Mouse (Mus musculus) MEL (cell line): ENCODE measurements at regions not wholly inside any gene's neighbourhood (a gene's known extent, or its start where the extent isn't known, plus 50 kb on each side); places are given as distances from the start of the nearest gene placed in this dataset.

Experiments used
- CHD2 ChIP-seq: IDR thresholded peaks from 2 replicates; pipeline ENCODE4 v1.6.1; 2011; ENCODE audit warnings: low read length, improper control_type of control experiment
- CTCF ChIP-seq, 3 experiments: IDR thresholded peaks in 2 of 3; conservative IDR thresholded peaks in 1 of 3; 2 replicates each; pipeline ENCODE4 v1.5.1; 2011 to 2012; ENCODE audit warnings: low read length in 3 of 3, low read depth in 2 of 3, mild to moderate bottlenecking in 2 of 3, improper control_type of control experiment in 1 of 3, inconsistent platforms in 1 of 3, mixed read lengths in 1 of 3, moderate library complexity in 1 of 3; ENCODE audit not compliant: control insufficient read depth in 1 of 3, insufficient read depth in 1 of 3, poor library complexity in 1 of 3, severe bottlenecking in 1 of 3
- MAFK ChIP-seq: IDR thresholded peaks from 2 replicates; pipeline ENCODE4 v1.6.1; 2011; ENCODE audit warnings: low read depth, mild to moderate bottlenecking, low read length, improper control_type of control experiment, borderline replicate concordance

DNA sequence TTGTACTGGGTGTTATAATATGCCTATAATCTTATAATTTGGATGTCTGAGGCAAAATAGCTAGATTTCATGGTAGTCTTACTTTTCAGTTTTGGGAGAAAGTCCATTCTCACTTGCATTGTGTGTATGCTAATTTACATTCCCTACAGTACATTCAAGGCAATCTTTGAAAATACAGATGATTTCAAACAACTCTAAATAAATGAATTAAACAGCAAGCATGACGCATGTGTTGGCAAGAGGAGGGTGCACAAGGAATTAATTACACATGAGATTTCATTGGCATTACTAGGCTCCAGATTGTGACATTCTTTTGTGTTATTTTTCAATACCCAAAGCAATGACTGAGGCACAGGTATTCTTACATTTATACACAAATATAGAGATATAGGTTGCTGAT is 495.2 kb upstream of the Cypt12 start:
- TF ChIP-seq CTCF (IDR thresholded peaks at IDR 0.05 in 2 of 3, conservative IDR thresholded peaks at IDR 0.05 in 1 of 3; ENCODE audit: control insufficient read depth in 1 of 3, insufficient read depth in 1 of 3, low read depth in 2 of 3, low read length in 3 of 3, poor library complexity in 1 of 3, severe bottlenecking in 1 of 3) (no peak), MAFK (no peak), CHD2 (no peak)
